Mouse (Mus musculus) neural tube, embryonic 14.5 days (tissue): ENCODE data around the gene Med14. TPM values are rescaled to one million over a fixed set of nuclear protein-coding genes. Genes with fewer than 3 reads are reported as not detected.
A peak's percentile ranks its signal among the peaks of the same experiment; 100 is the strongest.

Experiments used
- ATAC-seq: fragments of 200-750 bp; cut with Nextera tagmentation; 2 replicates; pipeline ENCODE4 v1.8.0; 2017; ENCODE audit warnings: low read depth, mild to moderate bottlenecking, moderate TSS enrichment, moderate library complexity
- H3K27ac ChIP-seq: fragments of 300-500 bp; sonication (generic); 2 replicates; pipeline ENCODE4 v1.5.1; 2014; ENCODE audit warnings: low read depth, mild to moderate bottlenecking, control low read depth, low read length, moderate library complexity, mixed read lengths
- H3K27me3 ChIP-seq: fragments of 300-500 bp; sonication (generic); 2 replicates; pipeline ENCODE4 v1.6.1; 2014; ENCODE audit warnings: low read length; ENCODE audit not compliant: control insufficient read depth, insufficient read depth
- H3K36me3 ChIP-seq: fragments of 300-500 bp; sonication (generic); 2 replicates; pipeline ENCODE4 v1.6.1; 2014; ENCODE audit warnings: low read length, mixed read lengths; ENCODE audit not compliant: control insufficient read depth, insufficient read depth
- H3K4me1 ChIP-seq: fragments of 300-500 bp; sonication (generic); 2 replicates; pipeline ENCODE4 v1.6.1; 2014; ENCODE audit warnings: low read length; ENCODE audit not compliant: control insufficient read depth, insufficient read depth
- H3K4me2 ChIP-seq: fragments of 300-500 bp; sonication (generic); 2 replicates; pipeline ENCODE4 v1.6.1; 2014; ENCODE audit warnings: mild to moderate bottlenecking, low read depth, low read length, control low read depth
- H3K4me3 ChIP-seq: fragments of 300-500 bp; sonication (generic); 2 replicates; pipeline ENCODE4 v1.5.1; 2014; ENCODE audit warnings: low read depth, low read length, control low read depth, mixed read lengths
- H3K9ac ChIP-seq: fragments of 300-500 bp; sonication (generic); replicated peaks from 2 replicates; pipeline ENCODE4 v1.6.1; 2014; ENCODE audit warnings: low read depth, mild to moderate bottlenecking, control low read depth, low read length, mixed read lengths
- H3K9me3 ChIP-seq: fragments of 300-500 bp; sonication (generic); 2 replicates; pipeline ENCODE4 v1.6.1; 2016; ENCODE audit warnings: low read length; ENCODE audit not compliant: control insufficient read depth
- WGBS: fragments of 180-500 bp; shearing (Covaris S2); extraction: QIAGEN DNeasy Blood & Tissue Kit; methylation state at CpG from one replicate; pipeline ENCODE4 v1.1.7; 2014; 5-methylcytosine and 5-hydroxymethylcytosine counted together
- polyA plus RNA-seq: library from polyadenylated mRNA; unstranded; fragments of >200 nt; fragmentation: Nextera tagmentation; extraction: Ambion mirVana; gene quantifications from 2 replicates; pipeline ENCODE4 v1.2.1, GENCODE M21; 2014

The Med14 gene
- polyA plus RNA-seq, 1 experiment from 2014 or later = 23.2 TPM

GRCm38 (mm10) chrX:12763127-12763834 is 1.4 kb upstream of the Med14 start:
- Histone ChIP-seq H3K4me2 (peak overlapping the region; percentile 48), H3K9me3 (no peaks in the 10 kb centered on the region), H3K4me3 (peak overlapping the region; percentile 55), H3K4me1 (peaks cover 7% of the 10 kb centered on the region; the same call in 1 of the 2 replicates), H3K36me3 (no peaks in the 10 kb centered on the region), H3K27ac (peak overlapping the region; percentile 96), H3K9ac (peak overlapping the region; percentile 72), H3K27me3 (no peaks in the 10 kb centered on the region)
- ATAC-seq = no peak
- WGBS = 66% methylated on average over 3 of the region's 3 CpGs

- Histone ChIP-seq H3K4me1 (peaks cover 7% of the 10 kb centered on the region; the same call in 1 of the 2 replicates), H3K9me3 (no peaks in the 10 kb centered on the region), H3K4me2 (peak overlapping the region; percentile 48), H3K4me3 (peak overlapping the region; percentile 55), H3K9ac (peak overlapping the region; percentile 72), H3K27ac (peak overlapping the region; percentile 96), H3K27me3 (no peaks in the 10 kb centered on the region), H3K36me3 (no peaks in the 10 kb centered on the region)
- 12% methylated on average over 19 of the region's 32 CpGs for WGBS
- ATAC-seq = peak; percentile 15; the same call in 1 of the 2 replicates
These were observed 657 bp upstream of the Med14 start for GRCm38 (mm10) chrX:12762334-12763126.

- H3K4me1 ChIP-seq = peaks cover 7% of the 10 kb centered on the region; the same call in 1 of the 2 replicates
- peak overlapping the region; percentile 96 for H3K27ac ChIP-seq
- WGBS = 6% methylated on average over 25 of the region's 25 CpGs
- H3K9me3 ChIP-seq = no peaks in the 10 kb centered on the region
- peak overlapping the region; percentile 48 for H3K4me2 ChIP-seq
- H3K9ac ChIP-seq = peak overlapping the region; percentile 72
- H3K36me3 ChIP-seq = no peaks in the 10 kb centered on the region
- peak overlapping the region; percentile 55 for H3K4me3 ChIP-seq
- no peaks in the 10 kb centered on the region for H3K27me3 ChIP-seq
- peak; percentile 26 for ATAC-seq
These were observed 631 bp downstream of the Med14 start for GRCm38 (mm10) chrX:12761259-12761625.

GRCm38 (mm10) chrX:12760501-12760900 is 1.4 kb downstream of the Med14 start:
- peak overlapping the region; percentile 55 for H3K4me3 ChIP-seq
- peak overlapping the region; percentile 48 for H3K4me2 ChIP-seq
- no peak for ATAC-seq
- peaks cover 7% of the 10 kb centered on the region; the same call in 1 of the 2 replicates for H3K4me1 ChIP-seq
- peak overlapping the region; percentile 72 for H3K9ac ChIP-seq
- no peaks in the 10 kb centered on the region for H3K9me3 ChIP-seq
- no peaks in the 10 kb centered on the region for H3K36me3 ChIP-seq
- H3K27ac ChIP-seq = no peak overlapping the region
- no peaks in the 10 kb centered on the region for H3K27me3 ChIP-seq
- WGBS = 23% methylated on average over 8 of the region's 8 CpGs

- ATAC-seq = no peak
- Histone ChIP-seq H3K9me3 (no peaks in the 10 kb centered on the region), H3K4me1 (peaks cover 7% of the 10 kb centered on the region; the same call in 1 of the 2 replicates), H3K4me3 (no peak overlapping the region), H3K27ac (no peak overlapping the region), H3K4me2 (peak overlapping the region; percentile 48), H3K27me3 (no peaks in the 10 kb centered on the region), H3K9ac (no peak overlapping the region), H3K36me3 (no peaks in the 10 kb centered on the region)
- WGBS = 50% methylated on average over 5 of the region's 5 CpGs
These were observed 2.2 kb downstream of the Med14 start for GRCm38 (mm10) chrX:12759625-12760024.

GRCm38 (mm10) chrX:12747886-12748285 is 14.0 kb downstream of the Med14 start:
- Histone ChIP-seq H3K4me1 (no peaks in the 10 kb centered on the region), H3K9me3 (no peaks in the 10 kb centered on the region), H3K4me3 (no peak overlapping the region), H3K9ac (no peak overlapping the region), H3K36me3 (no peaks in the 10 kb centered on the region), H3K27ac (no peak overlapping the region), H3K4me2 (no peak overlapping the region), H3K27me3 (no peaks in the 10 kb centered on the region)
- no peak for ATAC-seq
- 81% methylated on average over 4 of the region's 4 CpGs for WGBS

GRCm38 (mm10) chrX:12746729-12747128 is 15.1 kb downstream of the Med14 start:
- Histone ChIP-seq H3K9ac (no peak overlapping the region), H3K4me3 (no peak overlapping the region), H3K36me3 (no peaks in the 10 kb centered on the region), H3K4me2 (no peak overlapping the region), H3K9me3 (no peaks in the 10 kb centered on the region), H3K27ac (no peak overlapping the region), H3K27me3 (no peaks in the 10 kb centered on the region), H3K4me1 (no peaks in the 10 kb centered on the region)
- WGBS = 96% methylated on average over 3 of the region's 3 CpGs
- no peak for ATAC-seq

GRCm38 (mm10) chrX:12740396-12740795 is 21.5 kb downstream of the Med14 start:
- no peak overlapping the region for H3K4me3 ChIP-seq
- no peak overlapping the region for H3K4me2 ChIP-seq
- H3K4me1 ChIP-seq = no peaks in the 10 kb centered on the region
- no peak for ATAC-seq
- no peak overlapping the region for H3K9ac ChIP-seq
- H3K9me3 ChIP-seq = no peaks in the 10 kb centered on the region
- no peak overlapping the region for H3K27ac ChIP-seq
- H3K36me3 ChIP-seq = no peaks in the 10 kb centered on the region
- no peaks in the 10 kb centered on the region for H3K27me3 ChIP-seq

GRCm38 (mm10) chrX:12716036-12716435 is 45.8 kb downstream of the Med14 start:
- no peaks in the 10 kb centered on the region for H3K27me3 ChIP-seq
- no peaks in the 10 kb centered on the region for H3K4me1 ChIP-seq
- 0 out of 2 replicates have a peak, but pooled peaks cover 4% of the 10 kb centered on the region for H3K36me3 ChIP-seq
- no peak overlapping the region for H3K4me2 ChIP-seq
- 90% methylated on average over 4 of the region's 4 CpGs for WGBS
- no peak overlapping the region for H3K4me3 ChIP-seq
- no peak for ATAC-seq
- no peak overlapping the region for H3K27ac ChIP-seq
- no peaks in the 10 kb centered on the region for H3K9me3 ChIP-seq
- H3K9ac ChIP-seq = no peak overlapping the region
